Mouse (Mus musculus) ES-E14 (cell line): ENCODE results near the gene Slc17a5. TPM values are rescaled to one million over a fixed set of nuclear protein-coding genes. Genes with fewer than 3 reads are reported as not detected.

ENCODE experiments used
- total RNA-seq: library from RNA; depleted of rRNA; stranded (reverse); fragments of 300-350 nt; gene quantifications from 2 replicates; pipeline ENCODE4 v1.2.3, GENCODE M21; 2012; rRNA removed

Gene Slc17a5
- total RNA-seq, 1 experiment: 7.6 TPM

Other genes with a start within 250 kb of the Slc17a5 start
- not detected in 2 replicates for gene Gsta2, start 232.3 kb downstream of the Slc17a5 start, total RNA-seq
- gene Dppa5a, start 219.9 kb downstream of the Slc17a5 start, total RNA-seq: 2,580 and 3,190 TPM in 2 replicates
- 31.2 and 35.3 TPM in 2 replicates for gene Ooep, start 209.3 kb downstream of the Slc17a5 start, total RNA-seq
- 4.3 and 5.0 TPM in 2 replicates for gene Ddx43, start 192.3 kb downstream of the Slc17a5 start, total RNA-seq
- 0.90 and 1.7 TPM in 2 replicates for gene Cgas, start 144.8 kb downstream of the Slc17a5 start, total RNA-seq
- 31.3 and 44.8 TPM in 2 replicates for gene Mto1, start 139.8 kb downstream of the Slc17a5 start, total RNA-seq
- 0.45 and 1.6 TPM in 2 replicates for gene Gm17324, start 139.3 kb downstream of the Slc17a5 start, total RNA-seq
- gene Eef1a1, start 98.9 kb downstream of the Slc17a5 start, total RNA-seq: 10,022 and 10,869 TPM in 2 replicates
- gene Cd109, start 27.5 kb upstream of the Slc17a5 start, total RNA-seq: 6.4 and 7.3 TPM in 2 replicates